25 mouse cellular contexts compared by ENCODE assay signal in the genomic region with DNA sequence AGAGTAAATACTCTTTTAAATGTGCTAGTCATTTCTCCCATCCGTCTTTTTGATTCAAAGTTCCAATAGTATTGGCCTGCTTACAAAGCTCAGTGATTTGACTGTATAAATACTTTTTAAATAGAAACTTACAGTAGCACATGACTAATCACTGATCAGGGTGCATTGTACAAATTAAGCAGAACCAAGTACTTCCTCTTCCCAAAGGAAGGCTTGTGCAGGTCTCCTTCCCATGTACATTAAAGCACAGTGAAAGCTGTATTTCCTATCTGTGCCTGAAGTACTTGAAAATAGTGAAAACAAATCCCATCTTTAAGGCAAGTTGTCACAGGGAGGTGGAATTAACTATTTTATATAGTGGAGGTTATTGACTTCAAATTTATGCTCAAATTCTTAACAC.
DNase-seq lines count a peak whose midpoint lies in the region; ATAC-seq lines count a peak whose summit lies in the region.
"Had no signal": no experiment of that assay in that cellular context is flagged by ENCODE, and none has a peak within 500 bp of the region (broad histone marks: within the 10 kb centered on the region; RNA-seq: fewer than 3 reads in every experiment).

No protein-coding gene starts in this region.

- ATAC-seq in kidney, embryonic 15.5 days (replicated peaks; ENCODE audit: low FRiP score) = no peak
- peak; percentile 62 for ATAC-seq in common myeloid progenitor, adult 5-6 weeks (replicated peaks; ENCODE audit: low read depth, poor library complexity, severe bottlenecking)
- peak; percentile 86 for ATAC-seq in megakaryocyte, adult 5-6 weeks (ENCODE audit: poor library complexity, severe bottlenecking)
- ATAC-seq: CD4-positive, CD25-positive, alpha-beta regulatory T cell, adult 4 months; forebrain, embryonic 13.5 days; forebrain, postnatal 0 days; intestine, embryonic 16.5 days had no signal

- 58% methylated on average over 1 of the region's 1 CpGs for WGBS in kidney, embryonic 15.5 days

- H3K36me3 ChIP-seq in kidney, embryonic 15.5 days = no peaks in the 10 kb centered on the region
- H3K36me3 ChIP-seq: embryonic facial prominence, embryonic 12.5 days; G1E; heart, embryonic 13.5 days; hindbrain, embryonic 13.5 days had no signal

- H3K4me1 ChIP-seq in kidney, embryonic 15.5 days = no peaks in the 10 kb centered on the region
- H3K4me1 ChIP-seq: embryonic facial prominence, embryonic 12.5 days; forebrain, embryonic 13.5 days; heart, embryonic 13.5 days; hindbrain, embryonic 13.5 days had no signal

- H3K4me3 ChIP-seq in kidney, embryonic 15.5 days (replicated peaks) = no peak overlapping the region
- H3K4me3 ChIP-seq: embryonic facial prominence, embryonic 12.5 days; forebrain, embryonic 13.5 days; heart, embryonic 13.5 days; hindbrain, embryonic 13.5 days had no signal

- H3K9ac ChIP-seq in kidney, embryonic 15.5 days = no peak overlapping the region
- H3K9ac ChIP-seq: embryonic facial prominence, embryonic 12.5 days; forebrain, embryonic 13.5 days; forebrain, postnatal 0 days; heart, embryonic 13.5 days; hindbrain, embryonic 13.5 days had no signal

- H3K27me3 ChIP-seq in kidney, embryonic 15.5 days = no peaks in the 10 kb centered on the region
- H3K27me3 ChIP-seq: embryonic facial prominence, embryonic 12.5 days; forebrain, embryonic 13.5 days; heart, embryonic 13.5 days; hindbrain, embryonic 13.5 days had no signal

- H3K9me3 ChIP-seq in kidney, embryonic 15.5 days (replicated peaks) = no peaks in the 10 kb centered on the region
- H3K9me3 ChIP-seq: embryonic facial prominence, embryonic 12.5 days; forebrain, embryonic 13.5 days; G1E; heart, embryonic 13.5 days; hindbrain, embryonic 13.5 days had no signal

- H3K4me2 ChIP-seq in kidney, embryonic 15.5 days = no peak overlapping the region
- H3K4me2 ChIP-seq: embryonic facial prominence, embryonic 12.5 days; forebrain, embryonic 13.5 days; heart, embryonic 13.5 days; hindbrain, embryonic 13.5 days had no signal

- intact Hi-C loops in gastrocnemius, postnatal 36 days (cut with DNase I) = no loop called here

- peak overlapping the region; percentile 34; the same call in 1 of the 2 replicates for H3K27ac ChIP-seq in kidney, embryonic 15.5 days
- H3K27ac ChIP-seq: embryonic facial prominence, embryonic 12.5 days; forebrain, embryonic 13.5 days; heart, embryonic 13.5 days; hindbrain, embryonic 13.5 days had no signal

- no peak for DNase-seq in kidney, adult 11 months
- DNase-seq in A20 (ENCODE audit: low read depth, low spot score) = peak; percentile 10
- DNase-seq in cerebellum, postnatal 14 days = no peak
- DNase-seq in thymus, postnatal 14 days = no peak
- DNase-seq in gastrocnemius, postnatal 36 days = no peak
- DNase-seq: adrenal gland, adult 8-10 months; adrenal gland, postnatal 36 days; B cell, adult 2 months; cerebellum, adult 2 months; cerebellum, postnatal 10 days; forebrain, postnatal 0 days; gastrocnemius, postnatal 25 days; heart, postnatal 10 days; heart, postnatal 4 days; kidney, adult 8-10 months had no signal
